Mouse (Mus musculus) E14TG2a.4 (cell line): ENCODE measurements at regions not wholly inside any gene's neighbourhood (a gene's known extent, or its start where the extent isn't known, plus 50 kb on each side); places are given as distances from the start of the nearest gene placed in this dataset.

Source experiments
- CTCF ChIP-seq: conservative IDR thresholded peaks from 2 replicates; pipeline ENCODE4 v1.5.1; 2014; ENCODE audit warnings: low read length
- POU5F1 ChIP-seq: IDR thresholded peaks from 2 replicates; pipeline ENCODE4 v1.6.1; 2014; ENCODE audit warnings: low read length, borderline replicate concordance

DNA sequence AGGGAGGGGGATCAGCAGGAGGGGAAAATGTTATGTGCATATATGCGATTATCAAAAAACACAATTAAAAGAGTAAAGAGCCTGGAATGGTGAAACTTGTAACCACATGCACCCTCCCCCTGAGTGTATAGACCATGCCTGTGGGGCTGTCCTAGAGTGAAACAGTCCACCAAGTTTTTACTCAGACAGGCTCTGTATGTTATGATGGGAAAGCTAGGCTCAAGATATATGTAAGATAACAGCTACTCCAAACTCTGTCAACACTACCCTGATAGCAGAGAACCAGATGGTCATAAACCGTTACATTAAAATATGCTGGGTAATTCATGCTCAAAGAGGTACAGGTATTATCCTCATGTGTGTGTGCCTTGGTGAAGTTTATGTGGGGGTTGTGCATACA is 151.4 kb downstream of the Gsdmc2 start:
- TF ChIP-seq CTCF (no peak), POU5F1 (no peak)
